Mouse (Mus musculus) embryonic fibroblast, embryonic 13.5 days (primary cell): ENCODE data around the gene Ipcef1.

ENCODE experiments used
- CTCF ChIP-seq: IDR thresholded peaks from 2 replicates; pipeline ENCODE4 v1.5.1; 2011; ENCODE audit warnings: mild to moderate bottlenecking, control low read depth, low read length, moderate library complexity, borderline replicate concordance; ENCODE audit not compliant: insufficient read depth
- POLR2A ChIP-seq: IDR thresholded peaks from 2 replicates; pipeline ENCODE4 v1.6.1; 2011; ENCODE audit warnings: low read depth, mild to moderate bottlenecking, control low read depth, low read length, moderate library complexity

DNA sequence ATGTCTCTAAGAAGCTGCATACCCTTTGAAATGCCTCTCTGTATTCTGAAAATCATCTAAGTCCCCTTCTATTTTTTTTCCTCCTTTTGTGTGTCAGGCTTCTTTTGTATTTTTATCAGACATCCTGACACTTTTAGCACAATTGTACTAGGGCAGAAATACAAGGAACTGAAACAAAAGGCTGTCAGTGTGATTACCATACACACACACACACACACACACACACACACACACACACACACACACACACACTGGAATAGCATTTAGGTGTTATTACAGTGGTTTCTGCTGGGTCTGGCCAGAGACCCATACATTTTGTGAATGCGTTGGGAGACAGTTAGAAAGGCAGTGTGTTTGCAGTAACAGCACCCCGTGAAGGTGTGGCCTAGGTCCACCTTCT, 18.8 kb downstream of the Ipcef1 start:
- TF ChIP-seq CTCF (no peak), POLR2A (no peak)
